Mouse (Mus musculus): ENCODE results near the gene Dynlrb2. TPM values are rescaled to one million over a fixed set of nuclear protein-coding genes. Genes with fewer than 3 reads are reported as not detected.

The Dynlrb2 gene
- 0.17 TPM for polyA plus RNA-seq (2012; fragmentation: generic; extraction: Trizol)

DNA sequence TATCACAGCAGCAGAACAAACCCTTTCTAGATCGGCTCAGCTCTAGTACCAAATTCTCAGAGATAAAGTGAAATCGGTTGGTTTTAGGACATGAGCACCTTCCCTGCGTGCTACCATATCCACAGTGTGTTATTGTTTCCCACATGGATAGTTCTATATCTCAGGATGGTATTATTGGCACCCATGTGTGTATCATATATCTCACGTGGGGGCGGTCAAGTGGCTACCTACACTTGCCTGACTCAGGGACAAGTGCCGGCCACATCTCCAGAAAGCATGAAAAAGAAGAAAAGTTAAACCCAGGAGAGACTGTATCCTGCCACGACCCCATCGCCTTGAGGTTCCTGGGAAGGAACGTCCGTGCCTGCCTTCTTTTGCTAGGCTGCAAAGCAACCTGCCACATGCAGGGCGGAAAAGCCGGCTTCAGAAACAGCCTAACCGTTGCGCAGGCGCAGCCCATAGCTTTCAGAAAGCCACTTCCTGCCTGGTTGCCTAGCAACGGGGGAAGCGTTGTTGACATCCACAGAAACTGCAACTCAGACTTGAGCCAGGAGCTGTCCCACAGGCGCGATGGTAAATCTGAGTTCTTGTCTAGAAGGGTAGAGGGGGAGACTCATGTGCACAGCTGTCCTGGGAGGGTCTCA is at the start of gene Dynlrb2:
TSS of gene Dynlrb2 (plus strand) at position 498 of the 644 bp plus-strand sequence.
- Histone ChIP-seq H3K79me2 (ENCODE audit: control insufficient read depth, insufficient read depth) (no peaks in the 10 kb centered on the region), H3K36me3 (ENCODE audit: control insufficient read depth, insufficient read depth) (no peaks in the 10 kb centered on the region), H3K4me3 (no peak within 1 kb of the TSS), H3K27me3 (ENCODE audit: control insufficient read depth, insufficient read depth, insufficient read length) (no peaks in the 10 kb centered on the region), H3ac (ENCODE audit: control insufficient read depth, insufficient read length) (no peak within 1 kb of the TSS), H3K4me2 (ENCODE audit: low read depth) (peak within 1 kb of the TSS; percentile 58)
- TF ChIP-seq MAX (IDR thresholded peaks at IDR 0.05; ENCODE audit: low read depth), result no peak
- TF ChIP-seq TCF12 (IDR thresholded peaks at IDR 0.05; ENCODE audit: insufficient read depth, poor library complexity, severe bottlenecking), result no peak
- TF ChIP-seq TCF3 (IDR thresholded peaks at IDR 0.05; ENCODE audit: insufficient read length, low read depth), result no peak
- TF ChIP-seq E2F4 (IDR thresholded peaks at IDR 0.05; ENCODE audit: insufficient read depth), result no peak
- TF ChIP-seq MYOG (IDR thresholded peaks at IDR 0.05; ENCODE audit: control insufficient read depth in 1 of 3, insufficient read depth in 1 of 3, insufficient read length in 2 of 3, low read depth in 2 of 3), result no peak
- no peak for TF ChIP-seq USF1 (IDR thresholded peaks at IDR 0.05; ENCODE audit: low read depth)
- no peak for TF ChIP-seq MYOD1 (IDR thresholded peaks at IDR 0.05; ENCODE audit: control insufficient read depth in 1 of 3, insufficient read length in 2 of 3, low read depth in 2 of 3)
- no peak for TF ChIP-seq POLR2A (IDR thresholded peaks at IDR 0.05; ENCODE audit: insufficient read length, low read depth)
- no peak for TF ChIP-seq POLR2AphosphoS2 (IDR thresholded peaks at IDR 0.05; ENCODE audit: insufficient read length, low read depth)
- no peak for TF ChIP-seq REST (IDR thresholded peaks at IDR 0.05; ENCODE audit: insufficient read depth, insufficient read length)
- TF ChIP-seq SRF (IDR thresholded peaks at IDR 0.05; ENCODE audit: control insufficient read depth, insufficient read length, low read depth), result no peak
- no peak for TF ChIP-seq CEBPB (IDR thresholded peaks at IDR 0.05; ENCODE audit: insufficient read depth, poor library complexity, severe bottlenecking)

DNA sequence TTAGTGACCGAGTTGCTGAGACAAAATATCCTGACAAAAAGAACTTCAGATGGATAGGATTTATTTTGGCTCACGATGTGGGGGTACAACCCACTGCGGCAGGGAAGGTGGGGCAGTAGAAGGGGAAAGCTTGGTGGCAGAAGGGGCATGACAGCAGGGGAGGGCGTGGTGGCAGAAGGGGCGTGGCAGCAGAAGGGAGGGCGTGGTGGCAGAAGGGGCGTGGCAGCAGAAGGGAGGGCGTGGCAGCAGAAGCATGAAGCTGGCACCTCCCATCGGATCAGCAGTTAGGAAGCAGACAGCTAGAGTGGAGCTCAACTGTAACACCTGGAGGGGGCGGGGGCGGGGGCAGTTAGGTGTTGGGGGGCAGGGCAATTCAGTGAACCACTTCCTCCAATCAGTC is 46.2 kb upstream of the Dynlrb2 start:
- Histone ChIP-seq H3K79me2 (ENCODE audit: control insufficient read depth, insufficient read depth) (no peaks in the 10 kb centered on the region), H3K36me3 (ENCODE audit: control insufficient read depth, insufficient read depth) (no peaks in the 10 kb centered on the region), H3K4me2 (ENCODE audit: low read depth) (no peak overlapping the region), H3ac (ENCODE audit: control insufficient read depth, insufficient read length) (no peak overlapping the region), H3K27me3 (ENCODE audit: control insufficient read depth, insufficient read depth, insufficient read length) (no peaks in the 10 kb centered on the region), H3K4me3 (no peak overlapping the region)
- no peak for TF ChIP-seq MYOD1 (IDR thresholded peaks at IDR 0.05; ENCODE audit: control insufficient read depth in 1 of 3, insufficient read length in 2 of 3, low read depth in 2 of 3)
- TF ChIP-seq MAX (IDR thresholded peaks at IDR 0.05; ENCODE audit: low read depth), result no peak
- TF ChIP-seq E2F4 (IDR thresholded peaks at IDR 0.05; ENCODE audit: insufficient read depth), result no peak
- no peak for TF ChIP-seq MYOG (IDR thresholded peaks at IDR 0.05; ENCODE audit: control insufficient read depth in 1 of 3, insufficient read depth in 1 of 3, insufficient read length in 2 of 3, low read depth in 2 of 3)

DNA sequence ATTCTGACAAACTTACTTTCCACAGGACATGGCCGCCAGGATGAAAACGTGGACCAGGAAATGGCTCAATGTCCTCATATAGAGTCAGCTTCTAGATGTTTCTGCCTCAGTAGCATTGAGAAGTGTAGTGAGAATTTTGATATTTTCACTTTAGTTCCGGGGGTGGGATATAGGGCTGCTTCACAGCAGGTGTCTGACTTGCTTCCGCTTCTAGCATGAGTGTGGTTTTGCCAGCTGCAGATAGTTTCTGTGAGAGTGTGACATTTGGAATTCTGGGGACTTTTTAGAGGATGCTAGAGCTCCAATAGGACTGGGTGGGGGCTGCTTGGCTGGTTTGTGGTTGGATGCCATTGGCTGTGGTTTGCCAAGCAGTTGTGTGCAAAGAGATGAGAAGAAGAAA is 43.3 kb upstream of the Dynlrb2 start:
- H3K4me2 ChIP-seq (ENCODE audit: low read depth), result no peak overlapping the region
- no peaks in the 10 kb centered on the region for H3K36me3 ChIP-seq (ENCODE audit: control insufficient read depth, insufficient read depth)
- H3K4me3 ChIP-seq, result no peak overlapping the region
- H3ac ChIP-seq (ENCODE audit: control insufficient read depth, insufficient read length), result no peak overlapping the region
- TF ChIP-seq POLR2A (IDR thresholded peaks at IDR 0.05; ENCODE audit: insufficient read length, low read depth), result no peak
- TF ChIP-seq POLR2AphosphoS2 (IDR thresholded peaks at IDR 0.05; ENCODE audit: insufficient read length, low read depth), result no peak
- no peak for TF ChIP-seq E2F4 (IDR thresholded peaks at IDR 0.05; ENCODE audit: insufficient read depth)
- no peak for TF ChIP-seq SRF (IDR thresholded peaks at IDR 0.05; ENCODE audit: control insufficient read depth, insufficient read length, low read depth)
- no peak for TF ChIP-seq TCF12 (IDR thresholded peaks at IDR 0.05; ENCODE audit: insufficient read depth, poor library complexity, severe bottlenecking)
- TF ChIP-seq REST (IDR thresholded peaks at IDR 0.05; ENCODE audit: insufficient read depth, insufficient read length), result no peak
- no peak for TF ChIP-seq USF1 (IDR thresholded peaks at IDR 0.05; ENCODE audit: low read depth)
- H3K79me2 ChIP-seq (ENCODE audit: control insufficient read depth, insufficient read depth), result no peaks in the 10 kb centered on the region
- no peaks in the 10 kb centered on the region for H3K27me3 ChIP-seq (ENCODE audit: control insufficient read depth, insufficient read depth, insufficient read length)

- no peak for TF ChIP-seq MYOD1 (IDR thresholded peaks at IDR 0.05; ENCODE audit: control insufficient read depth in 1 of 3, insufficient read length in 2 of 3, low read depth in 2 of 3)
- no peak for TF ChIP-seq TCF12 (IDR thresholded peaks at IDR 0.05; ENCODE audit: insufficient read depth, poor library complexity, severe bottlenecking)
- TF ChIP-seq E2F4 (IDR thresholded peaks at IDR 0.05; ENCODE audit: insufficient read depth), result no peak
- no peak for TF ChIP-seq MYOG (IDR thresholded peaks at IDR 0.05; ENCODE audit: control insufficient read depth in 1 of 3, insufficient read depth in 1 of 3, insufficient read length in 2 of 3, low read depth in 2 of 3)
- no peak for TF ChIP-seq TCF3 (IDR thresholded peaks at IDR 0.05; ENCODE audit: insufficient read length, low read depth)
- TF ChIP-seq POLR2AphosphoS2 (IDR thresholded peaks at IDR 0.05; ENCODE audit: insufficient read length, low read depth), result no peak
- no peak for TF ChIP-seq MAX (IDR thresholded peaks at IDR 0.05; ENCODE audit: low read depth)
- no peak overlapping the region for H3K4me3 ChIP-seq
- no peak overlapping the region for H3K4me2 ChIP-seq (ENCODE audit: low read depth)
- no peak overlapping the region for H3ac ChIP-seq (ENCODE audit: control insufficient read depth, insufficient read length)
- H3K36me3 ChIP-seq (ENCODE audit: control insufficient read depth, insufficient read depth), result no peaks in the 10 kb centered on the region
- H3K79me2 ChIP-seq (ENCODE audit: control insufficient read depth, insufficient read depth), result no peaks in the 10 kb centered on the region
- no peaks in the 10 kb centered on the region for H3K27me3 ChIP-seq (ENCODE audit: control insufficient read depth, insufficient read depth, insufficient read length)
Measured at GRCm38 (mm10) chr8:116466586-116466985, 38.2 kb upstream of the Dynlrb2 start.

GRCm38 (mm10) chr8:116467027-116467426 is 37.7 kb upstream of the Dynlrb2 start:
- no peak overlapping the region for H3K4me3 ChIP-seq
- no peak overlapping the region for H3ac ChIP-seq (ENCODE audit: control insufficient read depth, insufficient read length)
- TF ChIP-seq POLR2A (IDR thresholded peaks at IDR 0.05; ENCODE audit: insufficient read length, low read depth) (no peak), MYOG (IDR thresholded peaks at IDR 0.05; ENCODE audit: control insufficient read depth in 1 of 3, insufficient read depth in 1 of 3, insufficient read length in 2 of 3, low read depth in 2 of 3) (no peak), TCF3 (IDR thresholded peaks at IDR 0.05; ENCODE audit: insufficient read length, low read depth) (no peak), MAX (IDR thresholded peaks at IDR 0.05; ENCODE audit: low read depth) (no peak)
- H3K4me2 ChIP-seq (ENCODE audit: low read depth), result no peak overlapping the region
- no peaks in the 10 kb centered on the region for H3K27me3 ChIP-seq (ENCODE audit: control insufficient read depth, insufficient read depth, insufficient read length)
- no peaks in the 10 kb centered on the region for H3K79me2 ChIP-seq (ENCODE audit: control insufficient read depth, insufficient read depth)
- no peaks in the 10 kb centered on the region for H3K36me3 ChIP-seq (ENCODE audit: control insufficient read depth, insufficient read depth)
